Mouse (Mus musculus): ENCODE data around the gene Tcaf1.

Gene Tcaf1

GRCm38 (mm10) chr6:42709291-42710211 is at the start of gene Tcaf1:
TSS of gene Tcaf1 (minus strand) at chr6:42710088.
- DNase-seq = peak; percentile 89

GRCm38 (mm10) chr6:42756104-42756503 is 46.2 kb upstream of the Tcaf1 start, which contains the start of gene Olfr38:
TSS of gene Olfr38 (plus strand) at chr6:42756404.
- DNase-seq = no peak

- no peak for DNase-seq
Measured at GRCm38 (mm10) chr6:42747846-42748245, 38.0 kb upstream of the Tcaf1 start.

DNA sequence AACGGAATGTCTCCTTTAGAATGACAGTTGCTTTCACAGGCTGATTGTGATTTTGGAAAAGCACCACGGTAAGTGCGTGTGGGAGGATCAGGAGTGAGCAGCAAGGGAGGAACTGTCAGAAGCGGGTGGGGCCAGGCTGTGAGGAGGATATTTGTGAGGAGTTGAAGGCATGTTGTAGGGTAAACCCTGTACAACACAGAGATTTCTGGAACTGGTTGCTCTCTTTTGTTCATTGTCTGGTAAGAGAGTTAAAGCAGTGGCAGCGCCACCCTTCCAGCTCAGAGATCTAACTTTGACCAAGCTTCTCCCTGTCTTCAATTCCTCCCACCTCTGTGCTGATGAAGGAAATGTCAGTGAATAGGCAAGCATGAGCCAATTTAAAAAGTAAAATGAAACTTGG is 32.4 kb upstream of the Tcaf1 start:
- no peak for DNase-seq

GRCm38 (mm10) chr6:42739071-42739470 is 29.2 kb upstream of the Tcaf1 start, which contains the start of gene Olfr453:
TSS of gene Olfr453 (plus strand) at chr6:42739371.
- DNase-seq = no peak

GRCm38 (mm10) chr6:42717973-42718372 is 8.1 kb upstream of the Tcaf1 start:
- DNase-seq = no peak

- no peak for DNase-seq
Measured at GRCm38 (mm10) chr6:42714668-42715067, 4.8 kb upstream of the Tcaf1 start.

DNA sequence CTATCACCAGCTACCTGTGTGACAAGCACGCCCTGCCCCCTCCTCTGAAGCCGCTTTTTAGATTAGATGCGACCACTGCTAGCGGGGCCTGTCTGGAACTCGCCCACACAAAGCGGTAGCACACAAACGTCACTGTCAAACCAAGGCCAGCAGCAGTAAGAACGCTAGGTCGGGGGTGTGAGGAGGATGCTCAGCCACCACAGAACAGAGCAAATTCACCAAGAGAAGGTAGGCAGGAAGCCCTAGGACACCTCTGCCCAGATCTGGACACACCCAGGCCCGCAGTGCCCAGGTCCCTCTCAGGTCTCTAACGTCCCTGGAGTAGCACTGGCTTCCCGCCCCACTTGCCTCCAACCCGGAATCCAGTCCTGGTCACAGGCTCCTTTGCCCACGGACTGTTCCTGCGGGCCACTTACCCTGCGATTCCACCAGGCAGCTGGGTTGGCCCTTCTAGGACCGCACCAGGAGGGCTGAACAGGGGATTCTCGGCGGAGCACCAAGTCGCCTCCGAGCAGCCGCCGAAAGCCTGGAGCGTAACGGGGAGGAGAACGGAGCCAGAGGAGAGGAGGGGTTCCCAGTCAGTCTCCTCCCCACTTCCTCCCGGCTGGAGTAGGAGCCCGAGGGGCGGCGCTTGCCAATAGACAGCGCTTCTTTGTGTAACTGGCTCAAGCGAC is 17.2 kb downstream of the Tcaf1 start:
- DNase-seq = peak; percentile 77

- peak; percentile 82 for DNase-seq
Measured at GRCm38 (mm10) chr6:42692154-42692516, 17.8 kb downstream of the Tcaf1 start.

GRCm38 (mm10) chr6:42689761-42690160 is 20.1 kb downstream of the Tcaf1 start:
- DNase-seq = no peak

- no peak for DNase-seq
Measured at GRCm38 (mm10) chr6:42687907-42688306, 22.0 kb downstream of the Tcaf1 start.

DNA sequence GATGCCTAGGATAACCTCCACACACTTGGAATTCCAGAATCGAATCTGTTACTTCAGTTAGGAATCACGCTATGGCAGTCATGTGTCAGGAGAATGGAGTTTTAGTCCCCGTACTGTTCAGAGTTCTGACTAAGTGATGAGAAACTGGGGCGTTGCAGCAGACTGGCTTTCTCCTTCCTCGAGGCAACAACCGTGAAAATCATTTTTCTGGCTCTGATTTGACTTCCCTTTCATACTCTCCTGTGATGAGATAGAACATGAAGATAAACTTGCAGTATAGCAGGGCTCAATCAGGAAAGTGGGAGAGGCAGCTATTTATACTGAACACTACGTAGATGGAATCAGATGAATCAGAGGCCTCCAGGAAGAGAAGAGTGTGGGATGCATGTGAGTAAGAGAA is 29.8 kb downstream of the Tcaf1 start:
- DNase-seq = no peak

DNA sequence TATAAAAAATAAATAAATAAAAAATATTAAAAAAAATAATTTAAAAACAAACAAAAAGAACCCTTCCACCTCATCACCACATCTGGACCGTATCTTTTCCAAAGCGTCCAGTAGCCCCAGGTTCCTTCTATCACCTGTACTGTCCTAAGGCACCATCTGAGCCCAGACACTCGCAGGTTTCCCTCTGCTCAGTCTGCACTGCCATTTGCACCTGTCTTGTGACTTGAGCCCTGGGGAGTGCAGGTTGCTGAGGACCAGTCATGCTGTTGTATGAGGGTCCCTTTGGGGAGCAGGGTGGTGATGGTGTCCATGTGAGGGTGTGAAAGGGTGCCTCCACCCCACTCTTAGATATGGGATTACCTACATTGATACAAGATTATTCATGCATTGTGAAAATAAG is 33.9 kb downstream of the Tcaf1 start:
- DNase-seq = no peak

- no peak for DNase-seq
Measured at GRCm38 (mm10) chr6:42671767-42672166, 38.1 kb downstream of the Tcaf1 start.

DNA sequence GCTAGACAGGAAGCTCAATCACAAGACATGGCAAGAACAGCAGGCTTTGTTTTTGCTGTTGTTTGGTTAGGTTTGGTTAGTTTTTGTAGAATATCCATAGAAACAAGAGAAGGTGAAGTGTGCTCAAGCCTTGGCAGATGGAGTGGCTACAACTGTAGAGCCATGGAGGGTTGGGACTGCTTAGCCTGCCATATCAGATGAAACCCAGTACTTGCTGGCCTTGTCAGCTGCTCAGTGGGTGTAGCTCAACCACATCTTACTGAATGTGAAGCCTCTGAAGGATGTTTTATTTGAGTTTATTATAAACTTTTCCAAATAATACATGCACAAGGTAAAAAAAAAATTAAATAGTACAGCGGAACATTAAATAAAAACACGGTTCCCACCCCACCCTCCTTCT is 42.2 kb downstream of the Tcaf1 start:
- DNase-seq = no peak

DNA sequence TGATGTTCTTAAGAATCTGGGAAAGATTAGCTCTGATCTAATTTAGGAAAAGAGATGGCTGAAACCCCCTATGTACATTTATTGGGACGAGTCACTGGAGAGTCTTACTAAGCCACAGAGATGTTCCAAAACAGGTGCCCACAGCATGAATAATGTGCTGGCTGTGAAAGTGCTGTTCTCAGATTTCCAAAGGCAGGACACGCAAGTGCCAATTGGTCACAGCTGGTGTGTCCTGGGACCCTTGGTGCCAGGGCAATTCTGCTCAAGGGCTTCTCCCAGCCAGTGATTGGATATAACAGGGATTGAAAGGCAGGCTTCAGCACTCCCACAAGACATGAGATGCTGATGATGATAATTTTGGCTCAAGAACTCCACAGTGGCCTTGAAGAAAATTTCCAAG is 48.1 kb downstream of the Tcaf1 start:
- DNase-seq = no peak

- DNase-seq = peak; percentile 72
Measured at GRCm38 (mm10) chr6:42644912-42645549, 64.9 kb downstream of the Tcaf1 start, which contains the start of gene Tcaf2. TSS of gene Tcaf2 (minus strand) at chr6:42645254.

DNA sequence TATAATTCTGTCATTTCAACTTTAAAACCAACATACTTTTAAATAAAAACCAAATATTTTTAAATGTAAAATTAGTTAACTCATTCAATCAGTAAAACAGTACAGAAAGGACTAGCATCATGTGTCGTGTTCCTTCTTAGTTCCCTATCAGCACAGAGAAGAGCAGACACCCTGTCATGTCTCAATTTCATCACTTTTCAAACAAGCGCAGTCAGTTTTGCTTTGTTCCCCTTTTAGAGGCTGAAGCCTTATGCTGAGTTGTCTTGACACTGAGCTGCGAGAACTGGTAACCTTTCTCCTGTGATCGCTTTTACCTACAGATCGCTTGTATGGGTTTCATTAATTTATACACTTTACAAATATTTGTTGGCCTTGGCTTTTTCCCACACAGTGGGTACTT is 75.5 kb downstream of the Tcaf1 start:
- DNase-seq = no peak

DNA sequence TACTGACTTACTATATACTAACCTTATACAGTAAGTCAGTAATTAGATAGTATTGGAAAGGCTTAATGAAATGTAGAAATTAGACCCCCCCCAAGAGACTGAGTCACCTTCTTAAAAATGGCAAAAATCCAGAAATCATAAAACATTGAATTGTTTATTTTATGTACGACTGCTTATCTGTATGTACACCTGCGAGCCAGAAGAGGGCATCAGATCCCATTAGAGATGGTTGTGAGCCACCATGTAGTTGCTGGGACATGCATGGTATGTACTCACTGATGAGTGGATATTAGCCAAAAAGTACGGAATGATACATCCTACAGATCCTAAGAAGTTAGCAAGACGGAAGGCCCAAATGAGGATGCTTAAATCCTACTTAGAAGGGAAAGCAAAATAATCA is 78.5 kb downstream of the Tcaf1 start:
- DNase-seq = no peak
